Mouse (Mus musculus) spleen, postnatal 14 days (tissue): ENCODE measurements around the gene Dennd1a.

Experiments used
- DNase-seq, 2 experiments: peaks; one replicate each; pipeline ENCODE4 v3.0.0; 2021 to 2022; ENCODE audit warnings: low spot score in 2 of 2

Dennd1a gene

GRCm38 (mm10) chr2:37776611-37777411, 510.4 kb downstream of the Dennd1a start:
- no peak for DNase-seq

- no peak for DNase-seq
These were observed 511.2 kb downstream of the Dennd1a start, which contains the start of gene Crb2 for GRCm38 (mm10) chr2:37776016-37776415. Gene Crb2 (plus strand): TSS chr2:37776249.

GRCm38 (mm10) chr2:37774571-37774970, 512.6 kb downstream of the Dennd1a start:
- DNase-seq: peak in 1 of 2 experiments; percentile 26

- peak; percentile 69 to 79 for DNase-seq
These were observed 515.4 kb downstream of the Dennd1a start for GRCm38 (mm10) chr2:37771618-37772285.

GRCm38 (mm10) chr2:37769793-37770192, 517.4 kb downstream of the Dennd1a start:
- no peak for DNase-seq

- no peak for DNase-seq
These were observed 518.3 kb downstream of the Dennd1a start for GRCm38 (mm10) chr2:37768903-37769302.

- DNase-seq: no peak
These were observed 519.5 kb downstream of the Dennd1a start for GRCm38 (mm10) chr2:37767739-37768138.

GRCm38 (mm10) chr2:37767080-37767547, 520.1 kb downstream of the Dennd1a start:
- DNase-seq: peak in 1 of 2 experiments; percentile 47

GRCm38 (mm10) chr2:37766027-37766761, 521.0 kb downstream of the Dennd1a start:
- no peak for DNase-seq

- peak; percentile 41 to 55 for DNase-seq
These were observed 522.1 kb downstream of the Dennd1a start for GRCm38 (mm10) chr2:37765082-37765483.

- DNase-seq: no peak
These were observed 522.7 kb downstream of the Dennd1a start for GRCm38 (mm10) chr2:37764514-37764913.

GRCm38 (mm10) chr2:37763638-37764037, 523.6 kb downstream of the Dennd1a start:
- no peak for DNase-seq

- no peak for DNase-seq
These were observed 526.6 kb downstream of the Dennd1a start for GRCm38 (mm10) chr2:37760633-37761032.

GRCm38 (mm10) chr2:37758343-37759015, 528.7 kb downstream of the Dennd1a start:
- DNase-seq: peak in 1 of 2 experiments; percentile 25

GRCm38 (mm10) chr2:37757784-37758183, 529.4 kb downstream of the Dennd1a start:
- no peak for DNase-seq

- peak in 1 of 2 experiments; percentile 24 for DNase-seq
These were observed 530.2 kb downstream of the Dennd1a start for GRCm38 (mm10) chr2:37757016-37757415.

- no peak for DNase-seq
These were observed 530.8 kb downstream of the Dennd1a start for GRCm38 (mm10) chr2:37756220-37756930.

- no peak for DNase-seq
These were observed 536.1 kb downstream of the Dennd1a start for GRCm38 (mm10) chr2:37751114-37751513.

GRCm38 (mm10) chr2:37749323-37749722, 537.9 kb downstream of the Dennd1a start:
- DNase-seq: no peak
